Mouse (Mus musculus) frontal cortex, postnatal 25 days (tissue): ENCODE measurements around the gene Col4a3.
A peak's percentile ranks its signal among the peaks of the same experiment; 100 is the strongest.

Source experiments
- DNase-seq, 2 experiments: peaks; one replicate each; pipeline ENCODE4 v3.0.0; 2022; ENCODE audit warnings: low spot score in 2 of 2

Col4a3 gene

DNA sequence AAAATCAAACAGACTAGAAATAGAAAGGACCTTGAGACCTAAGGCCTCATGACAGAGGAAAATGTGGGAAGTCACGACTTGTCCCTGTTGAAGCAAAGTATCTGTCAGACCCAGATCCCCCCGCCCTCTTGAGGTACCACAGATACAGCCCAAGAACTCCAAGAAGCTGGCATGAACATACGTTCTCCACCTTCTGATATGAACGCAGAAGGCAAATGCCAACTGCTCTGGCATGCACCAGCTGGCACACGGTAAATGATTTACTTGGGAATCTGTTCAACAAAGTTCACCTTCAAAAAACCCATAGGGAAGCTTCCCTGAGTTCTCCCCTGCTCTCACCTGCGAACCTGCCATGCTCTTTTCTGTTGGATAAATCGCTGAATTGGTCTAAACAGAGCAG is 19.1 kb downstream of the Col4a3 start:
- DNase-seq: no peak

DNA sequence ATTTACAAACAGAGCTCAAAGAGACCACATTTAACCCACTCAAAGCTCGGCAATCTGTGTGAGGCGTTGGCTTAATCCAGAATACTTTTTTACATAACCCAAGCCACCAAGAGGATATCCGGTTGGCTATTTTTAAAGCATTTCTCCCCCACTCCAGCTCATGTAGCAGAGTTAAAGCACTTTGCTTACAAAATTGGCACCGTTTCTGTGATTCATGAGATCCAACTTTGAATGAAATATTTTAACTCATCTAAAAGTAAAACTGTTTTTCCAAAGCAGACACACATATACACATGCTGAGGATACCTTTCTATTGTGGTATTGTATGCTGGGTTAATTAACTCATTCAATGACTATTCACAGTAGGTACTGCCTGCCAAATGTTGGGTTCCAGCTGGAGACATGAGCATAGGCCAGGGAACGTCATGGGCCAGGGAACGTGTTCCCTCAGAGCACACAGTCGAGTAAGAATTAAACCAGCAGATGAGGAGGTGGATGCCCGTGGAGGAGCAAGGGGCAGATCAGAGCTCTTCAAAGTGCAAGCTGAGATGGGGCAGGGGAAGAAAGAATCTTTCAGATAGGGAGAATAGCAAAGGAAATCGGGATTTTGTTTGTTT is 22.0 kb downstream of the Col4a3 start:
- no peak for DNase-seq

DNA sequence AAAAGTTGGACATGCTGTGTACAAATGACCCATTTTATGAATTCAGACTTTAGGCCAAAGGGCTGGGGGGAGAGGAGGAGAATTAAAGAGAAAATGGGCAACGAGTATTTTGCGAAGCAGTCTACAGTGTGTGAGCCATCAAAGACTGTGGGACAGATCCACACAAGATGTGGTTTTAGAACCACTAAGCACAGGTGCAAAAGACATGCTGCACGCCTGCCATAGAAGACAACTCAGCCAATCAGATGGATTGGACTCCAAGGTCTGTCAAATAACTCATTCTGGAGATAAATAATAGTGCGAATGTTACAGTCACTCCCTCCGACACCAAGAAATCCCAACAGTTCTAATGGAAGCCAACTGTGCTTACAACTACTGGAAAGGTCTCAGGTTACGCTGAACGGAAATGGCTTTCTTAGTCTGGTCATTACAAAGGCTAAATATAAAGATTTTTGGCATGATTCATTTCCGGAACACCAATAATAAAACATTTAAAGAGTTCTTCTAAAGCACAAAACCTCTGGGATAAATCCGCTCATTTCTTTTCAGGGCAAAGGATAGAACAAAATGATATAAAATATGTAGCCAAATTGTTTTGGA is 25.4 kb downstream of the Col4a3 start:
- no peak for DNase-seq

DNA sequence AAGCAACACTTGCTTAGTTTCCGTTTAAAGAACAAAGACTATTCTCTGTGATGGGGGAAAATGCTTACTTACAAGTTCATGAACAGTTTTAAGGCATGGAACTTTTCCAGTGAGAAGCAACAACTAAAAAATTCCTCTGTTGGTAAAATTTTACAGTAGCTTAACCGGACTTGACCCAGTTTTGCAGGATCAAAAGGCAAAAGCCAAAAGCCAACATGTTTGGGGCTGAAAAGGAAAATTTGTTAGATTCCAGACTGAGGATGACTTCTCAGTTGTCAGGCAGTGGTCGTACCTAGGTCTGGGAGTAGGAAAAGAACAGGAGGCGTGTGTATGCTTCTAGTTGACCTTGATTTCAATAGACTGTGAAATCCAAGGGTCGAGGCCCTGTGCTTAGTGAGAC is 31.3 kb downstream of the Col4a3 start:
- DNase-seq: no peak

DNA sequence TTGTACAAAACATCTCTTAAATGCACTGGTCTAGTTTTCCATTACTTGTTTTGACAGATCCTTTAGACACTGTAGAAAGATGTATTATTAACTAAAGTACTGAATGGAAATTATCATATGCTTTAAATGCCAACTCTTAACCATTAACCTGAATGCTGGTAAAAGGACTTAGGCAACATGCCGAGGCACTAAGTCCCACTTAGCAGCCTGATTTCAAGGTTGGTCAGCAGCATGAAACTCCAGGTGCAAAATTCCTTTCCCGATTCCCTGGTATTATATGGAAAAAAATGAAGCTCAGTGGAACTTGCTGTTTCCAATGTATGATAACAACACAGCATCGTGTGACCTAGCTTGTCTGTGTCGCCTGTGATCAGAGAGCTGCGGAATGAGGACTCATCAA is 31.9 kb downstream of the Col4a3 start:
- DNase-seq: no peak

DNA sequence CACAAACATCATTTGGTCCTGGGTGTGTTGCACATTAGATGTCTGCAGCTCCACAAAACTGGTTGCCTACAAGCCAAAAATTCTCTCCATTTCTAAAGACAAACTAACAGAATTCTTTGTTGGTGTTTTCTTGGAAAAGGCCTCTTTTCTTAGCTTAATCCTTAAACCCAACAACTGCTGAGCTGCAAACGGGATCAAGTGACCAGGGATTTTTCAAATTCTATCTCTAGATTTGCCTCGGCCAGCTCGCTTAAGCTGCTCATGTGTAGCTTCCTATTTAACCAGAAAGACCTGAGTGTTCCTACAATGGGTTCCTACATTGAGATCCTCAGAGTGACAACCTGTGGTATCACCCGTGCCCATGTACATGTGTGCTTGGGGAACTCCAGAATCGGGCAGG is 33.3 kb downstream of the Col4a3 start:
- DNase-seq: no peak

DNA sequence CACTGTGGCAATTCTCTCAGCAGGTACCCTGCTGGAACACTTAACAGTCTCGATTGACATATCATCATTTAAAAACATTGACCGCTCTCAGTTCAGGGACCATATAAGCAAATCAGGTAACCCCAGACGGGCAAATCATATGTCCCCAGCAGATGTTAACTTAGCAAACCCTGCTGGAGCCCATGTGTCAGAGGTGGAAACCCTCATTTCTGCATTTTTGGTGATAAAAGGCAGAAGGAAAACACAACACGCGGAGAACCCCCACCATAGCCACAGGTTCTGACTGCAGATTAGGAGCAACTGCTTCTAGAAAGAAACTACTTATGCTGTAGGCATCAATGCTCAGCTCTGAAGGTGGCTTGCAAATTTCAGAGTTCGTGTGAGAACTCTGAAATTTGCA is 38.2 kb downstream of the Col4a3 start:
- DNase-seq: no peak

DNA sequence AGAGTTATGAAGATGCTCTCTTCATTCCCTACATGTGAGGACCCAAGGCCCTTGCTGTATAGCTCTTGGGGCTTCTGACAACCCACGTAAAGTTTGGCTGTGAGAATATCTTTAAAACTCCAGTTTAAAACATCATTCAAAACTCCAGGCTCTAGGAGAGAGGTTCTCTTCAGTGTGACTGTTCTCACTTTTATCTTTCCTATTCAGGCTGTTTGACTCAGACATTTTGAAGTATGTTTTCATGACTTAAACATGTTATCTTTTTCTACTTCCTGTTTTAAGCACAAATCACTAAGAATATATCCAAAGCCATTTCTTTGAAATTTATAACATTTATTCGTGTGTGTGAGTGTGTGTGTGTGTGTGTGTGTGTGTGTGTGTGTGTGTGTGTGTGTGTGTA is 38.8 kb downstream of the Col4a3 start:
- no peak for DNase-seq

DNA sequence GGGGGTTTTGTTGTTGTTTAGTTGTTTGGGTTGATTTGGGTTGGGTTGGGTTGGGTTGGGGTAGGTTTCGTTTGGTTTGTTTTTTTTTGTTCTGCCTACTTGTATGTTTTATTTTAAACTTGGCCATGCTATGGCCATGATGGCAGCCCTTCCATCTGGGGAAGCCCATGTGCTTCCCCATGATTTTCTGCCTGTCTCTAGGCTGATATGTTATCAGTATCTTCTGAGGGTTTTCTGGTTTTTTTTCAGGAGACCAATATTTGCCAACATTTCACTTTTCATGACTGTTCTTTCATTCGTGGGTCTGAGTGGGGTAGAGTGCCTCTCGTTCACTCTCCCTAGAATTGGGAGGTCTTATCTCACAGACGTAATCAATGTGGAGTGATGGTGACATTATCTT is 40.9 kb downstream of the Col4a3 start:
- DNase-seq: no peak

DNA sequence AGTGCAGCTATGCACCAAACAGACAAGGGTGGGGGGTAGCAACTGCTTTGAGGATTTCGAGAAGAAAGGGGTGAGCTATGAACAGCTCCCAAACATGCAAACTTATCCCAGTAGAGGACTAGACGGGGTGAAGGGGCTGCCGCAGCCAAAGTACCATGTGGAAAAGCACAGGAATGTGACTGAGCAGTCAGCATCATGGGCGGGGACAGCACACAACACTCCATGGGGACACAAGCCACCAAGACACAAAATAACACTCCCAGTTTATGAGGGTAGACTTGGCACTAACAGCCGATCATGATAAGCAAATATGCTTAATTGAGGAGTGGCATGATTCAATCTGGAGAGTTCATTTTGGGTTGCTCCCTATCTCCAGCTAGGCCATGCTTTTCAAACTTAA is 42.8 kb downstream of the Col4a3 start:
- no peak for DNase-seq

DNA sequence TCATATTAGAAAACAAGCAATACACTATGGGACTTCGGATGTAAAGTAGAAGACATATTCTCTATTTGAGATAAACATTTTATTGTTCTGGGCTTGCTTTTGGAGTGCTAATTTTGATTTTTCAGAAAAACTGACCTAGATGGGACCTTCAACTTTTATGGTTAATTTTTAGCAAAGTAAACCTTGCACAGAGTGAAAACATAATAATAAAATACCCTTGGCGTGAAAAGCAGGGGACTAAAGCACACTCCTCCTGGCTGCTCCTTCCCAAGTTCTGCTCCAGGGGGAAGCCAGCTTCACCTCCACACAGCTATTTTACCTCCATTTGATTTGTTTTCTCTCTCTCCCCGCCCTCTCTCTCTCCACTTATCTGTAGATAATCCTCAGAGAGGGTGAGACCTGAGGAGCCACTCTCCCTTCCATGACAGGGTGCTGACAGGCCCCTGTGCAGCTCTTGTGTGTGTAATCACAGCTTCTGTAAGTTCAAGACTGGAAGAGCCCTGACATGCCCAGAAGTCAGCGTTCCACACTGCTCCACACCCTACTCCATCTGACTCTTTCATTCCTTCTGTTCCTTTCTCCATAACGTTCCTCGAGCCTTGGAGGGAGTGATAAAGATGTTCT is 44.6 kb downstream of the Col4a3 start:
- no peak for DNase-seq

DNA sequence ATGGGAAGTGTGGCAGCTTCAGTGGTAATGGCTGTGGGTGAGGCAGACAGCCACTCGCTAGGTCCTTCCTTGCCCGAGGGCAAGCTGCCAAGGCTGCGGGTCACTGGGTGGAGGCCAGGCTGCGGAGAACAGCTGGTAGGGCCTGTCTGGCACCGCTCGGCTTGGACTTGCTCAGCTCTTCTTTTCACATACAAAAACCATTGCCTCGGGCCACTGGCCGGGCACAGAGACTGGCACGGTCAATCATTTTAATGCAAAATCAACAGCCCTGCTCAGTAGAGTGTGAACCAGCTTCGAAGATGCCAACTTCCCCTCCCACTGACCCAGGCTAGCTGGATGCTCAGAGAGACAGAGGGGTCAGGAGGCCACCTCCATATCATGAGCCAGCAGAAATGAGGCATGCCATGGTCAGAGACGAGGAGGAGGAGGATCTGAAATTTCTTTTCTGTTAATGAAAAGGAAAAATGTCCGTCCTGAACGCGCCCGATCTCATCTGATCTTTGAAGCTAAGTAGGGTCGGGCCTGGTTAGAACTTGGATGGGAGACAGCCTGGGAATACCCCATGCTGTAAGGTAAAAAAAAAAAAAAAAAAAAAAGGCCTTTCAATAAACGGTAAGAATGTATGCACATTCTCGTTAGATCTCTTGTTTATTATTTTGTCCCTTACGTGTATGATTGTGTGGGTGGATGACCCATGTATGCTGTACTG is 48.0 kb downstream of the Col4a3 start:
- peak; percentile 5 to 34 for DNase-seq

DNA sequence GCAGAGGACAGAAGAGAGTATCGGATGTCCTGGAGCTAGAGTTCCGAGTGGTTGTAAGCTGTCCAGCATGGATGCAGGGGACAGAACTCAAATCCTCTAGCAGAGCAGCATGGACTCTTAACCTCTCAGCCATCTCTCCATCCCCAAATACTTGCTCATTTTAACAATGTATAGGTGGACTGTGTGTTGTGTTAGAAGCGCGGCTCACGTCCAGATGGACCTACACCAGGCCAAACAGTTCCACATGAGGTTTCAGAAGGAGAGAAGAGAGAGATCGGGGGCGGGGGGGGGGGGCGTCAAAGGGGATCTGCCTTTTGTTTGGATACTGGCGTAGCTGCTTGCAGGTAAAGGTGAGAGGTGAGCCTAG is 48.5 kb downstream of the Col4a3 start:
- no peak for DNase-seq

DNA sequence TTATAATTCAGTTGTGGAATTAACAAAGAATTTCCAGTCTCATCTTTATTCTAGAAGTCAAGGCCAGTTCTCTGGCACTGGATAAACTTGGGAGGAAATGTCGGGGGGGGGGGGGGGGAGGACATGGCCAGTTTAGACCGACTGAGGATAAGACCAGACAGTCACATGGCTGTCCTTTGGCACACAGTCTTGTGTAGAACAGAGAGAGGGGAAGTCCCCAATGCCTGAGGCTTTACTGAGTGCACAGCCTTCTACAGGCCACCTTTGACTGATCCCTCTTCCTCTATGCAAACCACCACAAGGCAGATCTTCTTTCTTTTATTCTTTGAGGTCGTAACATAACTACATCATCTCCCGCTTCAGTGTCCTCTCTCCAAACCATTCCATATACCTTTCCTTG is 49.6 kb downstream of the Col4a3 start:
- no peak for DNase-seq

DNA sequence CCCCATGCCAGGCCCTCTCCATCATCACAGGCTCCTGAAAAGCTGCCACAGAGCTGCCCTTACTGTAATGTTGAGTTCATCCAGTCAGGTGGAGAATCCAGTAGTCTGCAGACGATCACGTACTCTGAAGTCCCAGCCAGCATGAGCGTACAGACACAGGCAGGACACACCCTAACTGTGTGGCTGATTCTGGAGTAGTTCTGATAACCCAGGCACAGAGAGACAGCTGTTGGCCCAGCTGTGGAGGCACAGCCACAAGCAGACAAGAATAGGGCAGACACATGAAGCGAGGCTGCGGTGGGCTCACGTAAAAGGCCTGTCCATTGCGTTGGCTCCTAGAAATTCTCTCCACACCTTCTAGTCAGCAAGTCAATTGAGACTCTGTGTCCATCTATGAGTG is 50.7 kb downstream of the Col4a3 start:
- no peak for DNase-seq

DNA sequence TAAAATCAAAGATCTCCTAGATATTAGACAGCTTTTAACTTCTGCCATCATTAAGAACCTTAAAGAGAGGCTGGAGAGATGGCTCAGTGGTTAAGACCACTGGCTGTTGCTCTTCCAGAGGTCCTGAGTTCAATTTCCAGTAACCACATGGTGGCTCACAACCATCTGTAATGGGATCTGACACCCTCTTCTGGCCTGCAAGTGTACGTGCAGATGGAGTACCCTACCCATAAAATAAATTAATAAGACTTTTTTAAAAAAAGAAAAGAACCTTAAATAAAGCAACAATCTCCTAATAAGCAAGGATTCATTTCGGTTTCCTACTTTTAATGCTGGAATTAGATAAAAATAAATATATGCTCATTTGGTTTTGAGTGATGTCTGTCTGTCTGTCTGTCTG is 51.7 kb downstream of the Col4a3 start:
- DNase-seq: no peak

DNA sequence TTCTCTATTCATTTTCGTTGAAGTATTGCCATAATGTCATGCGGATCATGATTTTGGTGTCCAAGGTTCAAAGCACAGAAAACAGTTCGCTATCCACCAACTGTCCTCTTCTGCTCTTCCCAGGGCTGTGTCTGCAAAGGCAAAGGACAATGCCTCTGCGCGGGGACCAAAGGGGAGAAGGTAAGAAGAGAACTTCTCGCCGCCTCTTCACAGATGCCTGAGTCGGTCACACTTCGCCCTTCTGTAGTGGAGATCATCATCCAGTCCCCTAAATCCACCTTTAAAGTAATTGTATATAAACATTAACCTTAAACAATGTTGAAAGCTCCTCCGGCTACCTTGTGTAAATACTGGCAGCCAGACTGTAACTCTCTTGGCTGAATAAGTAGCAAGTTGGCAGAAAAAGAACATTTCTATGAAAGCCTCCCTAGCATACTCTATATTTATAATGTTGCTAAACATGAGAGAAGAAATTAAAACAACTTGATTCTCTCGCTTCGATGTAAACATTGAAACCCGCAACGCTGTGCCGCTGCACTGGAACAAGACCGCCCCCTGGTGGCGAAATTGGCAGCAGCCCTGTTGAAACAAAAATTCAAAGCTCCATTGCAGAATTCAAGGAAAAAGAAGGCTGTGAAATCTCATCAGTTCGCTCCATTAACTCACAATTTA is 54.7 kb downstream of the Col4a3 start:
- peak; percentile 69 to 73 for DNase-seq

DNA sequence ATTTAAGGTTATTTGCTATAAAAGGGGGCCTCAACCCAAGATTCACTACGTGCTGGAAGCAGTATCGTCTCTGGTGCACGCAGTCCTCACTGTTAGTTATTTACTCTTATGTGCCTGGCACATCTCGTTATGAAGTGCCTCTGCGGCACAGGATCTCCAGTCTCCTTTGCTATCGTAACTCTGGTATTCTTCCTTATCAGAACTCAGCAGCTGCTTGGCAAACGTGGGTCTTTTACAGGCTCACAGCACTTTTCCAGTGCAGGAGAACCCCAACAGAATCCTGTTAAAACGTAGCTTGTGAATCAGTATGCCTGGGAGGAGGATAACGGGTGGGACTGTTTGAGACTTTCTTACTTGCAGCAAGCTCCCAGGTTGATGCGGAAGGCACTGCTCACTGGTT is 61.3 kb downstream of the Col4a3 start:
- DNase-seq: no peak

DNA sequence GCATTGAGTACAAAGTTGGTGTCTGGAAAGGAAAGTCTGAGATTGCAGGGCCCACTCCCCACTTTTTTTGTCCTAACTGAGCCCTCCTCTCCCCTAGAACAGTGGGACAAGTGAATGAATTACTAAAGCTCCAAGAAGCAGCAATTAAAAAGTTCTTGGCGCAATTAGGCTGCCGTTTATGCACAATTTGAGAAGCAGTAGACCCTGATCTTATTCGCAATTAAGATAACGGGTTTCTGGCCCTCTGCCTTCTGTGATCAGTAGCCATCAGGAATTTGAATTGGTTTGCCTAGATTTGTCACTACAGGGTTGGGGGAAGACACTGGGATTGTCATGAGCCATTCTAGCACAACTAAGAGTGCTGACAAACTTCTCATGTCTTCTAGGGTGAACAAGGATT is 64.1 kb downstream of the Col4a3 start:
- no peak for DNase-seq

DNA sequence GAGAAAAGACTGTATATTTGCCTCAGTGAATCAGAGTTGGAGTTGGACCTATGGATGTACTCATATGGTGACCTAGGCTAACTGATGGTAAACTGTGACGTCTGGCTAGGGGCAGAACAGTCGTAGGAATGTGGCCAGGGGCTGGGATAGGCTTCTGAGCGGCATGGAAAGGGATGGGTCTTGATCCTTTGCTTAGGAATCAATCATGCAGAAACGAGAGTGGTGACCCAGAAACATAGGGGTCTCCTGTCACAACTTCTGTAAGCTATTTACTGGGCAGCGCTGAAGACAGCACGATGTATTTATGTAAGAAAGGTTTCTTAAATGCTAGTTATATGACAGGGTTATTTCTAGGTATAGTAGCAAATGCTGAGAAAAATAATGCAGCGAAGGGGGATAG is 67.3 kb downstream of the Col4a3 start:
- no peak for DNase-seq

DNA sequence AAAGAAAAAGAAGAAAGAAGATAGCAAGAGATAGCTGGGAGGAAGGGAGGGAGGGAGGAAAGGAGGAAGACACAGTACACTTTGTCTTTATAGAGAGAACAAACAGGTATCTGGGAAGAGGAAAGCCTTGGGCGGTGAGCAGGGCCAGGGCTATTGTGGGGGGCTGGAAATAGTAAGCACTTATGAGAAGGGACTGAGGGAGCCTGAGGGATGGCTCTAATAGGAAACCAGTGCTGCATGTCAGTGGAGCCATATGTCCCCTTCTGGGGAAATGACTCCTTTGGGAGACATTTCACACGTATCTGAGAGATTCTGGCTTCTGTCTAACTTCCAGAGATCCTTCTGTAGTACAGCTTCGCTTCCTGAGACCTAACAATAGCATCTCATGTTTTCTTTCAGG is 69.7 kb downstream of the Col4a3 start:
- no peak for DNase-seq

DNA sequence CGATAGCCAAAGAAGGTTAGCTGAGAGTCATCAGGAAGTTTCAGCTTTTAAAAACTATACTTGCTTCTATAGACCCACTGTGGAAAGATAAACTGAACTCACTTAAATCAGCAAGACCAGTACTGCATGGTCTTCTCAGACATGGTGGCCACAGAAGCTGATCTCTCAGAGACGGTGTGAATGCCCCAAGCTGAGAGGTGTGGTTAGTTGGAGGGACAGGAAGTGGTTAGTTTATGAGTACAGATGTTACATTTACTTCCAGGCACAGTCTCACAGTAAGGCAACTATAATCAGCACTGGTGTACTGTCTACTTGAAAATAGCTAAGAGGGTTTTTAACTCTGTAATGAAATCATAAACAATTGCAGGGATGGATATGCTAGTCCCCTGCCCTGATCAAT is 75.5 kb downstream of the Col4a3 start:
- DNase-seq: no peak

DNA sequence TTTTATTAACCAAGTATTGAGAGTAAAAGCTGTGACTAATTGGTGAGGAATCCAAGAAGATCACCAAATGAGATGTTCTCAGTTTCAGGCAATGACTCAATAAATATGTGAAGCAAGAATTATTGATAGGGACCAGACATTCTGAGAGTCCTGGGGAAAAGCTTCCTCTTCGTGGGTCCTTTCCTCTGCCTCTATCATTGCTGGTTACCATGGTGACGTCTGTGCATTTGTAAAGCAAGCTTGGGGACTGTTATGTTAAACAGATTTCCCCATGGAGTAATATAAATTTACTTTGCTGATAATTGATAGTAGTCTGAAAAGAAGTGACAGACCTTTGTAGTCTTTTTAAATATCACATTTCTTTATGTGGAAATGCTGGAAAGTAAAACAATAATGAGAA is 76.8 kb downstream of the Col4a3 start:
- DNase-seq: no peak
